Mouse (Mus musculus): ENCODE results near the gene 6430550D23Rik. TPM values are rescaled to one million over a fixed set of nuclear protein-coding genes. Genes with fewer than 3 reads are reported as not detected.

6430550D23Rik gene
- 1.8 TPM for polyA plus RNA-seq (2017; shearing (Covaris generic))

DNA sequence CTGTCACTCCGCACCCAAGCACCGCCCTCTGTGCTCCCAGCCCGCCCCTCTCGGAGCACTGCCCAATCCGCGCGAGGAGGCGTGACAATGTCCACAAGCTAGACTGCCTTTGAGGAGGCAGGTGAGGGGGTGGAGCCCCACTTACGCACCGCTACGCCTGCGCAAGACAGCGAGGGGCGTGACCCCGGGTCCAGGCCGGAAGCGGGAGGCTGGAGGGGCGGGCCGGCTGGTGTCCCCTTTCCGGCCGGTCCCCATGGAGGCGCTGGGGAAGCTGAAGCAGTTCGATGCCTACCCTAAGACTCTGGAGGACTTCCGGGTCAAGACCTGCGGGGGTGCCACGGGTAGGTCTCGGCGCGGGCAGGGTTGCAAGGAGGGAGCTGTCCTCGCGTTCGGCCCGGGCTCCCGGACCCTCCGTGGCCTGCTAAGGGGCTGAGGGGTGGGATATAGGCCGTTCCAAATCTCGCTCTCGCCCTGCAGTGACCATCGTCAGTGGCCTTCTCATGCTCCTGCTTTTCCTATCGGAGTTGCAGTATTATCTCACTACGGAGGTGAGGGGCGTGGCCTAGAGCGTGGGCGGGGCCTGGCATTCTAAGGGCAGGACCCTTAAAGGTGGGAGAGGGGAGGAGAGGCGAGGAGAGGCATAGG, at the start of gene 6430550D23Rik, which contains the start of gene Ergic3:
TSS of gene 6430550D23Rik (minus strand) at position 90 of the 645 bp plus-strand sequence.
TSS of gene Ergic3 (plus strand) at position 158 of the 645 bp plus-strand sequence.

DNA sequence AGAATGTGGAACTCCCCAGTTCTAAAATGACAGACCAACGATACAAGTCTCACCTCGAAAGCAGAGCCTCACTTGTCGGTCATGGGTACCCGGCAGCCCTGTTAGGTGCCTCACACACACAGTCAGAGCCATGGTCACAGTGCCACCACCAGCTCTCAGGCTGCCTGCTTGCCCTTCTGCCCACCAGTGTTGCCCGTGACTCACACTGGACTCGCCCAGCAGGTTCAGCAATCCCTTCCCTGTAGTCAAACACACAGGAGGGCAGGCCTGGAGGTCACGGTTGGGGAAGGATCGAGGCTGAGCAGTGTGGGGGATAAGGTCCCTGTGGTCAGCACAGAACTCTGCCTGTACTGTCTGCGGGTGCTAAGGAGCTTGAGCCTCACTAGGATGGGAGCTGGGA, 45.0 kb upstream of the 6430550D23Rik start, which contains the start of gene Fer1l4:
TSS of gene Fer1l4 (minus strand) at position 132 of the 400 bp plus-strand sequence.

DNA sequence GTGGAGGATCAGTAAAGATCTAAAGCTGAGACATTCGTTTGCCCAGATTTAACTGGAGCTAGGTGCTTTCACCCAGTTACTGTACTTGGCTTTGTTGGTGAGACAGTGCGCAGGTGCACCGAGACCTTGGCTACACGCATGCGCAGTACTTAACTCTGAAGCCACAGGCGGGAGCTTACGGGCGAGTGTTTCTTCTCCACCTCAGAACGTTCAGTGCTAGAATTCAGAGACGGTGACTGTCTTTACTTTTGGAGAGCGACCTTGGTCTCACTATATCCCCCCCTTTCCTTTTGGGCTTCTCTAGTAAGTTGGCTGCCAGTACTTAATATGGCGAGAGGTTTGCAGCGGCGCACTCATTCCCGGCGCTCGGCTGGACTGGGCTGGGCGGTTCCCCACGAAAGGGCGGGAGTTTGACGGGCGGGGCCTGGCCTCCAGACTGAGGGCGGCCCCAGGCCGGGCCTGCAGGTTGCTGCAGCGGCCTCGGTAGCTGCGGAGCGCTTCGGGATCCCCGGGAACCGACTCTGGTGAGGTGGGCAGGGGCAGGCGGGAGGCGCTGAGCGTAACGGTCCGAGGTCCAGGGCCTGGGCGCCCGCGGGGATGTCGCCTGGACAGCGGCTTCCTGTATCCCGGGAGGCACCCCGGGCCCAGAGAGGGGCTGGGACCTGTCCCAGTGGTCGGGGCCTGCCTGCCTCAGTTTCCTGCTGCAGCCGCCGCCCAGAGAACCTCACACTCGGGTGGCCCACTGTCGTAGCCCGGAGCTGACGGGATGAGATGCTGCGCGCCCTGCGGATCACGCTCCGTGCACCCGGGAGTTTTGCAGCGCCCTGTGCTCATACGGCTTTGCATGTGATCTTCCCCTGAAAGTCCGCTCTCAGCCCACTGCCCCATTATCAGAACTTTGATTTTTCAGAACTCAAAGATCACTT, 51.4 kb downstream of the 6430550D23Rik start, which contains the start of gene Cep250:
TSS of gene Cep250 (plus strand) at position 325 of the 926 bp plus-strand sequence.

DNA sequence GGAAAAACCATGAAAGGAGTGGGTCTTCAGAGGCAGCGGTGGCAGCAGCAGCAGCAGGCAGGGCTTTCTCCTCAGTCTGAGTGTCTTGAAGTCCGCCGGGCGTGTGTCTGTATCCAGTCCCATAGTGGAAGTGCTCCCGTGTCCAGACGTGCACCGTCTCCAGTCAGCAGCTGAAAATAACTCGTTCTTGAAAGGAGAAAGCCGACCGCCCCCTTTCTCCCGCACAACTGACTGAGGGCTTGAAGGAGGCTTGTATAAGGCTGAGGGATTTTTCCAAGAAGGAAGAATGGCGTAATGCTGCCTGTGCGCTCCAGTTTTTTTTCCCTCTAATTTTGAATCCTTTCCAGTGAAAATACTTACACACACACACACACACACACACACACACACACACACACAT, 62.7 kb downstream of the 6430550D23Rik start, which contains the start of gene Gdf5:
TSS of gene Gdf5 (minus strand) at position 244 of the 400 bp plus-strand sequence.

DNA sequence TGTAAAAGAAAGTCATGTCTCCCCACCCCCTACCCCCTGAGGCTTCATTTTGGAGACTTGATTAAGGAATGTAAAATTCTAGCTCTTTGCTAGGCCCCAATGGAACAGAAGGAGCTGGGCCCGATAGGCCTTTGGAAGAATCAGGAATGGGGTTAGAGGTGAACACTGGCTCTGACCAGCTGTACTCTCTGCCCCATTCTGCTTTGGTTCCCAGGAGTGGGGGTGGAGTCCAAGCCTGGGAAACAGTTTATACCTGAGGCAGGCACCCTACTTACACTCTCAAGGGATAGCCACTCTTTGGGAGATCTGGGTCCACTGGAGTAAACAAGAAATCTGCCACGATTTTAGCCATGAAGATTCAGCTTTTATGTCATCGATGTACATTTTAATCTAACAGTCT, 67.1 kb downstream of the 6430550D23Rik start, which contains the start of gene Gm15557:
TSS of gene Gm15557 (plus strand) at position 48 of the 400 bp plus-strand sequence.

DNA sequence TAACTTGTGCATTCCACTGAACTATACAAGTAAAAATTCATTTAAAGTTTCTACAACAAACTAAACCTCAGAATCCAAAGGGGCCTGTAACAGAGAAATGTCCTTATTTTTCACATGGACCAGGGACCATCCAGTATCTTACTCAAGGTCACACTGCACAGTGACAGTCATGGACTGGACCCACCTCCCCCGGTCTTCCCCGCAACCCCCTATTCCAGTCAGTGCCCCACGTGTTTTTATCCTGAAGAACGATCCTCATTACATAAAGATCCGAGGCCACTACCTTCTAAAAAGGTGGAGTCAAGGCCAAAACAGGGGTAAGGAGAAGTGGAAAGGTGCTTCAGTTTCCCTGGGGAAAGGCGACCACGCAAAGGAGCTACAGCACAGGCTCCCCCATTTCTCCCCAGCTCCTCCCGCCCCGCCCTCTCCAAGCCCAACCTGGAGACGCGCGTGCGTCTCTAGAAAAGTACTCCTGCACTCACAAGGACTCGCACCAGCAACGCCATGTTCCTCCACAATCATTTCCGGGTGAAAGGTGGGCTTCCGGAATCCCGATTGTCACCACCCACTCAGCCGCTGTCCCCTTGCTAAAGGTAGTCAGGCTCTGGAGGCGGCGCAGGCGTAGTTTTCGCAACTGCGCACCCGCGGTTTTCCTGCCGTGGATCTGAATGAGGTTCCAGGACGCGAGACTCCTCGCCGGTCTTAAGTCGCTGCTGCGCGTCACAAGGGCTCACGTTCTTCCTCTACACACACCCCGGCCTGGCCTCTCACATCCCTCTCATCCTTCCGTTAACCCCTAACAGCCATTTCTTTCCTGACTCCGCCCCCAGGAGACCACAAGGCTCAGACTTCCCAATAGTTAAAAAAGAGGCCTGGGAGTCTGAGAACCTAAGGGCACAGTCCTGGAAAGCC, 78.0 kb downstream of the 6430550D23Rik start, which contains the start of gene Uqcc1:
TSS of gene Uqcc1 (minus strand) at position 780 of the 912 bp plus-strand sequence.

Other genes starting within 250 kb of the 6430550D23Rik start
- gene Mmp24, start 232.6 kb downstream of the 6430550D23Rik start, polyA plus RNA-seq (2017; shearing (Covaris generic)) = 0.07 TPM
- gene BC029722, start 188.6 kb downstream of the 6430550D23Rik start, polyA plus RNA-seq (2017; shearing (Covaris generic)) = 53.0 TPM
- gene Eif6, start 181.1 kb downstream of the 6430550D23Rik start, polyA plus RNA-seq (2017; shearing (Covaris generic)) = 250 TPM
- not detected for gene Fam83c, start 173.1 kb downstream of the 6430550D23Rik start, polyA plus RNA-seq (2017; shearing (Covaris generic))
- gene Uqcc1, start 77.7 kb downstream of the 6430550D23Rik start, polyA plus RNA-seq (2017; shearing (Covaris generic)) = 52.5 TPM
- not detected for gene Gm15557, start 67.2 kb downstream of the 6430550D23Rik start, polyA plus RNA-seq (2017; shearing (Covaris generic))
- not detected for gene Gdf5, start 62.6 kb downstream of the 6430550D23Rik start, polyA plus RNA-seq (2017; shearing (Covaris generic))
- 60.0 TPM for gene Cep250, start 51.5 kb downstream of the 6430550D23Rik start, polyA plus RNA-seq (2017; shearing (Covaris generic))
- 165 TPM for gene Ergic3, start 68 bp upstream of the 6430550D23Rik start, polyA plus RNA-seq (2017; shearing (Covaris generic))
- not detected for gene Fer1l4, start 45.0 kb upstream of the 6430550D23Rik start, polyA plus RNA-seq (2017; shearing (Covaris generic))
- 0.14 TPM for gene Spag4, start 57.2 kb upstream of the 6430550D23Rik start, polyA plus RNA-seq (2017; shearing (Covaris generic))
- 108 TPM for gene Cpne1, start 104.0 kb upstream of the 6430550D23Rik start, polyA plus RNA-seq (2017; shearing (Covaris generic))
- gene Rbm12, start 104.0 kb upstream of the 6430550D23Rik start, polyA plus RNA-seq (2017; shearing (Covaris generic)) = 55.1 TPM
- gene Gm28036, start 119.1 kb upstream of the 6430550D23Rik start, polyA plus RNA-seq (2017; shearing (Covaris generic)) = 35.0 TPM
- gene Romo1, start 136.1 kb upstream of the 6430550D23Rik start, polyA plus RNA-seq (2017; shearing (Covaris generic)) = 228 TPM
- gene Nfs1, start 136.2 kb upstream of the 6430550D23Rik start, polyA plus RNA-seq (2017; shearing (Covaris generic)) = 66.3 TPM
- gene Rbm39, start 172.3 kb upstream of the 6430550D23Rik start, polyA plus RNA-seq (2017; shearing (Covaris generic)) = 789 TPM
- gene Phf20, start 188.5 kb upstream of the 6430550D23Rik start, polyA plus RNA-seq (2017; shearing (Covaris generic)) = 95.7 TPM

Data from CD4-positive, CD25-positive, alpha-beta regulatory T cell, adult 9 weeks (primary cell).